Mouse (Mus musculus): ENCODE results near the gene Spata13. TPM values are rescaled to one million over a fixed set of nuclear protein-coding genes. Genes with fewer than 3 reads are reported as not detected.

Spata13 gene
- polyA plus RNA-seq, 1 experiment from 2014 or later = 16.1 TPM

GRCm38 (mm10) chr14:60741490-60741981 is 107.7 kb downstream of the Spata13 start:
- peaks cover 18% of the 10 kb centered on the region for H3K4me1 ChIP-seq (ENCODE audit: control insufficient read depth, insufficient read depth, low read length)

DNA sequence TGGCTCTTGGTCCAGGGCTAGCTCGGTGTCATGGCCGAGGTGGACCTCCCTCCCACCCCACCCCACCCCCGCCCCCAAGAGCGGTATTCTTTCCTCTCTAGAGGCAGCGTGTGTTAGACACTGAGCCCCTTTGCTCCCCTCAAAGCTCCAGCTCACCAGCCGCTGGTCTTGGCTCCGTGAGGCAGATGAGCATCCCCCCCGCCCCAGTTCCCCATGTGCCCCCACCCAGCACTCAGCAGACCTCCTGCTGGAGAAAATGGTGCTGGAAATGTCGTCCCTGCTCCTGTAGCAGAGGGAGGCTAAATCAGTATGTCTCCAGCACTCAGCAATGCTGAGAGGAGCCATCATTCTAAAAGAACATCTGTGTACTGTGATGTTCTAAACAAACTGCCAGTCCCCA is 109.9 kb downstream of the Spata13 start:
- no peak overlapping the region for H3K9ac ChIP-seq (ENCODE audit: low read length)
- no peak overlapping the region for H3K4me3 ChIP-seq (ENCODE audit: low read depth, low read length)
- no peaks in the 10 kb centered on the region for H3K27me3 ChIP-seq (ENCODE audit: control insufficient read depth, insufficient read depth, low read length)
- ATAC-seq (ENCODE audit: insufficient number of reproducible peaks, low FRiP score, low TSS enrichment, low read depth) (no peak), DNase-seq (ENCODE audit: low spot score) (no peak)
- H3K4me2 ChIP-seq (ENCODE audit: low read depth, severe bottlenecking) = no peak overlapping the region
- peaks cover 6% of the 10 kb centered on the region; the same call in 1 of the 2 replicates for H3K4me1 ChIP-seq (ENCODE audit: control insufficient read depth, insufficient read depth, low read length)
- H3K27ac ChIP-seq (replicated peaks; ENCODE audit: low read depth, low read length) = no peak overlapping the region
- peaks cover 2% of the 10 kb centered on the region; the same call in 1 of the 2 replicates for H3K36me3 ChIP-seq (ENCODE audit: control insufficient read depth, insufficient read depth, low read length)
- no peaks in the 10 kb centered on the region for H3K9me3 ChIP-seq (ENCODE audit: control insufficient read depth, low read length)
- WGBS = 69% methylated on average over 9 of the region's 9 CpGs

More at GRCm38 (mm10) chr14:60741490-60741981, 107.7 kb downstream of the Spata13 start:
- ATAC-seq (ENCODE audit: insufficient number of reproducible peaks, low FRiP score, low TSS enrichment, low read depth) (no peak), DNase-seq (ENCODE audit: low spot score) (no peak)
- Histone ChIP-seq H3K9me3 (ENCODE audit: control insufficient read depth, low read length) (no peaks in the 10 kb centered on the region), H3K4me3 (ENCODE audit: low read depth, low read length) (no peak overlapping the region), H3K27me3 (ENCODE audit: control insufficient read depth, insufficient read depth, low read length) (no peaks in the 10 kb centered on the region), H3K4me2 (ENCODE audit: low read depth, severe bottlenecking) (no peak overlapping the region), H3K36me3 (ENCODE audit: control insufficient read depth, insufficient read depth, low read length) (no peaks in the 10 kb centered on the region), H3K9ac (ENCODE audit: low read length) (no peak overlapping the region), H3K27ac (replicated peaks; ENCODE audit: low read depth, low read length) (no peak overlapping the region)
- WGBS = 76% methylated on average over 6 of the region's 6 CpGs

DNA sequence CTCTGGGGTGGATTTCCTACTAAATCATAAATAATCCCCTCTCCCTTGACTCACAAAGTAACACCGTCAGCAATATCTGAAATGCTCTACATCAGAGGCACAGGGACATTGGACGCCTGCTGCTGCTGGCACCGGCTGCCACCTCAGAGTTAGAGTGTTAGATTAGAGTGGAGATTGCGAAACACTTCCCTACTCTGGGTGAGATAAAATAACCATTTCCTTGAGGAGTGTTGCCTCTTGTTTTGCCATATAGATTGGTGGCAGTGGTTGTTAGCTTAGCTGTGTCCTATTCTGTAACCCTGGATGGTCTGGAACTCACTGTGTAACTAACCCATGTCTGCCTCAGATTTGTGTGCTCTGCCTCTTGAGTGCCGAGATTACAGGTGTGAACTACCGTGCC is 111.4 kb downstream of the Spata13 start:
- 80% methylated on average over 6 of the region's 6 CpGs for WGBS
- H3K36me3 ChIP-seq (ENCODE audit: control insufficient read depth, insufficient read depth, low read length) = peaks cover 2% of the 10 kb centered on the region; the same call in 1 of the 2 replicates
- no peaks in the 10 kb centered on the region for H3K4me1 ChIP-seq (ENCODE audit: control insufficient read depth, insufficient read depth, low read length)
- H3K9me3 ChIP-seq (ENCODE audit: control insufficient read depth, low read length) = no peaks in the 10 kb centered on the region
- no peak overlapping the region for H3K4me3 ChIP-seq (ENCODE audit: low read depth, low read length)
- H3K27me3 ChIP-seq (ENCODE audit: control insufficient read depth, insufficient read depth, low read length) = no peaks in the 10 kb centered on the region
- H3K9ac ChIP-seq (ENCODE audit: low read length) = no peak overlapping the region
- DNase-seq (ENCODE audit: low spot score) (no peak), ATAC-seq (ENCODE audit: insufficient number of reproducible peaks, low FRiP score, low TSS enrichment, low read depth) (no peak)
- no peak overlapping the region for H3K4me2 ChIP-seq (ENCODE audit: low read depth, severe bottlenecking)
- no peak overlapping the region for H3K27ac ChIP-seq (replicated peaks; ENCODE audit: low read depth, low read length)

GRCm38 (mm10) chr14:60746141-60746540 is 112.3 kb downstream of the Spata13 start:
- ATAC-seq (ENCODE audit: insufficient number of reproducible peaks, low FRiP score, low TSS enrichment, low read depth) (no peak), DNase-seq (ENCODE audit: low spot score) (no peak)
- no peak overlapping the region for H3K9ac ChIP-seq (ENCODE audit: low read length)
- no peak overlapping the region for H3K27ac ChIP-seq (replicated peaks; ENCODE audit: low read depth, low read length)
- H3K9me3 ChIP-seq (ENCODE audit: control insufficient read depth, low read length) = no peaks in the 10 kb centered on the region
- no peak overlapping the region for H3K4me3 ChIP-seq (ENCODE audit: low read depth, low read length)
- H3K4me1 ChIP-seq (ENCODE audit: control insufficient read depth, insufficient read depth, low read length) = no peaks in the 10 kb centered on the region
- no peaks in the 10 kb centered on the region for H3K27me3 ChIP-seq (ENCODE audit: control insufficient read depth, insufficient read depth, low read length)
- H3K36me3 ChIP-seq (ENCODE audit: control insufficient read depth, insufficient read depth, low read length) = peaks cover 2% of the 10 kb centered on the region; the same call in 1 of the 2 replicates
- WGBS = 96% methylated on average over 10 of the region's 10 CpGs
- no peak overlapping the region for H3K4me2 ChIP-seq (ENCODE audit: low read depth, severe bottlenecking)

- no peak overlapping the region for H3K27ac ChIP-seq (replicated peaks; ENCODE audit: low read depth, low read length)
- WGBS = 94% methylated on average over 21 of the region's 21 CpGs
- H3K27me3 ChIP-seq (ENCODE audit: control insufficient read depth, insufficient read depth, low read length) = no peaks in the 10 kb centered on the region
- H3K36me3 ChIP-seq (ENCODE audit: control insufficient read depth, insufficient read depth, low read length) = peaks cover 2% of the 10 kb centered on the region; the same call in 1 of the 2 replicates
- no peak overlapping the region for H3K4me3 ChIP-seq (ENCODE audit: low read depth, low read length)
- H3K4me2 ChIP-seq (ENCODE audit: low read depth, severe bottlenecking) = no peak overlapping the region
- ATAC-seq (ENCODE audit: insufficient number of reproducible peaks, low FRiP score, low TSS enrichment, low read depth) = no peak
- no peaks in the 10 kb centered on the region for H3K4me1 ChIP-seq (ENCODE audit: control insufficient read depth, insufficient read depth, low read length)
- no peak overlapping the region for H3K9ac ChIP-seq (ENCODE audit: low read length)
- DNase-seq (ENCODE audit: low spot score) = no peak
- no peaks in the 10 kb centered on the region for H3K9me3 ChIP-seq (ENCODE audit: control insufficient read depth, low read length)
These were observed 113.5 kb downstream of the Spata13 start for GRCm38 (mm10) chr14:60747154-60747870.

GRCm38 (mm10) chr14:60749880-60750279 is 116.1 kb downstream of the Spata13 start:
- Histone ChIP-seq H3K9me3 (ENCODE audit: control insufficient read depth, low read length) (no peaks in the 10 kb centered on the region), H3K4me3 (ENCODE audit: low read depth, low read length) (no peak overlapping the region), H3K27ac (replicated peaks; ENCODE audit: low read depth, low read length) (no peak overlapping the region), H3K9ac (ENCODE audit: low read length) (no peak overlapping the region), H3K4me1 (ENCODE audit: control insufficient read depth, insufficient read depth, low read length) (no peaks in the 10 kb centered on the region), H3K27me3 (ENCODE audit: control insufficient read depth, insufficient read depth, low read length) (no peaks in the 10 kb centered on the region), H3K4me2 (ENCODE audit: low read depth, severe bottlenecking) (no peak overlapping the region), H3K36me3 (ENCODE audit: control insufficient read depth, insufficient read depth, low read length) (peaks cover 2% of the 10 kb centered on the region; the same call in 1 of the 2 replicates)
- no peak for DNase-seq (ENCODE audit: low spot score)
- ATAC-seq (ENCODE audit: insufficient number of reproducible peaks, low FRiP score, low TSS enrichment, low read depth) = no peak
- 93% methylated on average over 12 of the region's 12 CpGs for WGBS

- no peak for DNase-seq (ENCODE audit: low spot score)
These were observed 117.8 kb downstream of the Spata13 start for GRCm38 (mm10) chr14:60751581-60751980.

GRCm38 (mm10) chr14:60752892-60753800 is 119.3 kb downstream of the Spata13 start:
- no peak overlapping the region for H3K4me2 ChIP-seq (ENCODE audit: low read depth, severe bottlenecking)
- no peaks in the 10 kb centered on the region for H3K4me1 ChIP-seq (ENCODE audit: control insufficient read depth, insufficient read depth, low read length)
- H3K27ac ChIP-seq (replicated peaks; ENCODE audit: low read depth, low read length) = no peak overlapping the region
- DNase-seq (ENCODE audit: low spot score) (no peak), ATAC-seq (ENCODE audit: insufficient number of reproducible peaks, low FRiP score, low TSS enrichment, low read depth) (no peak)
- no peaks in the 10 kb centered on the region for H3K9me3 ChIP-seq (ENCODE audit: control insufficient read depth, low read length)
- 92% methylated on average over 14 of the region's 14 CpGs for WGBS
- H3K36me3 ChIP-seq (ENCODE audit: control insufficient read depth, insufficient read depth, low read length) = peaks cover 2% of the 10 kb centered on the region; the same call in 1 of the 2 replicates
- no peak overlapping the region for H3K4me3 ChIP-seq (ENCODE audit: low read depth, low read length)
- H3K9ac ChIP-seq (ENCODE audit: low read length) = no peak overlapping the region
- no peaks in the 10 kb centered on the region for H3K27me3 ChIP-seq (ENCODE audit: control insufficient read depth, insufficient read depth, low read length)

More at GRCm38 (mm10) chr14:60751581-60751980, 117.8 kb downstream of the Spata13 start:
- H3K27me3 ChIP-seq (ENCODE audit: control insufficient read depth, insufficient read depth, low read length) = no peaks in the 10 kb centered on the region
- no peaks in the 10 kb centered on the region for H3K4me1 ChIP-seq (ENCODE audit: control insufficient read depth, insufficient read depth, low read length)
- 93% methylated on average over 16 of the region's 16 CpGs for WGBS
- H3K4me2 ChIP-seq (ENCODE audit: low read depth, severe bottlenecking) = no peak overlapping the region
- no peak for ATAC-seq (ENCODE audit: insufficient number of reproducible peaks, low FRiP score, low TSS enrichment, low read depth)
- H3K4me3 ChIP-seq (ENCODE audit: low read depth, low read length) = no peak overlapping the region
- H3K9me3 ChIP-seq (ENCODE audit: control insufficient read depth, low read length) = no peaks in the 10 kb centered on the region
- no peak overlapping the region for H3K27ac ChIP-seq (replicated peaks; ENCODE audit: low read depth, low read length)
- peaks cover 4% of the 10 kb centered on the region; the same call in 1 of the 2 replicates for H3K36me3 ChIP-seq (ENCODE audit: control insufficient read depth, insufficient read depth, low read length)
- no peak overlapping the region for H3K9ac ChIP-seq (ENCODE audit: low read length)

Measured in limb, embryonic 11.5 days (tissue).